Mouse (Mus musculus) retina, postnatal 7 days (tissue): ENCODE measurements around the gene Gramd1a.

Experiments used
- DNase-seq: peaks from one replicate; pipeline ENCODE4 v3.0.0-alpha.2; 2012; ENCODE audit warnings: low read depth, low spot score

Gramd1a gene

DNA sequence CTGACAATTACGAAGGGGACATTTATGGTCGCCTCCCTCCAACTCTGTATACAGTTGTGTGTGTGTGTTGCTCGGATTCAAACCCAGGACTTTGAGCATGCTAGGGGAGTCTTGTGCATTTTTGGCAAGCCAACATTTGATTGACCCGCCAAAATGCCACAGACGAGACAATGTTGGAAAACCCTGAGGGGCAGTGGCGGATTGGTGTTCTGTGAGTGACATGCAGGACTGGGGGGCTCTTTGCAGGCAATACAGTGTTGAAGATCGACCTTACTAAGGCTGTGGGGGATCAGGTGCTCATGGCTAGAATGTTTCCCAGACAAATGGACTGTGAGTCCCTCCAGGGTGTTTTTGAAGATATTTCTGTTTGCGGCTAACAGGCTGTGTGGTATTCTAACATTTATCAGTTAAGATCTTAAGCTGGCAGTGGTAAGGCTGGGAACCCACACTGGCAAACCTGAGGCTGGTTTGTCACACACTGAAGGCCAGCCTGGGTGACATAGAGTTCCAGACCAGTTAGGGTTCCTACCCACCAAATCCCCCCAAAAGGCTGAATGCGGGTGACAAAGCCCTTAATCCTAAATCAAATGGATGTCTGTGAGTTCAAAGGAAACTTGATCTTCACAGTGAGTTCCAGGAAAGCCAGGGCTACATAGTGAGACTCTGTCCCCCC, 58.7 kb downstream of the Gramd1a start:
- DNase-seq = no peak

DNA sequence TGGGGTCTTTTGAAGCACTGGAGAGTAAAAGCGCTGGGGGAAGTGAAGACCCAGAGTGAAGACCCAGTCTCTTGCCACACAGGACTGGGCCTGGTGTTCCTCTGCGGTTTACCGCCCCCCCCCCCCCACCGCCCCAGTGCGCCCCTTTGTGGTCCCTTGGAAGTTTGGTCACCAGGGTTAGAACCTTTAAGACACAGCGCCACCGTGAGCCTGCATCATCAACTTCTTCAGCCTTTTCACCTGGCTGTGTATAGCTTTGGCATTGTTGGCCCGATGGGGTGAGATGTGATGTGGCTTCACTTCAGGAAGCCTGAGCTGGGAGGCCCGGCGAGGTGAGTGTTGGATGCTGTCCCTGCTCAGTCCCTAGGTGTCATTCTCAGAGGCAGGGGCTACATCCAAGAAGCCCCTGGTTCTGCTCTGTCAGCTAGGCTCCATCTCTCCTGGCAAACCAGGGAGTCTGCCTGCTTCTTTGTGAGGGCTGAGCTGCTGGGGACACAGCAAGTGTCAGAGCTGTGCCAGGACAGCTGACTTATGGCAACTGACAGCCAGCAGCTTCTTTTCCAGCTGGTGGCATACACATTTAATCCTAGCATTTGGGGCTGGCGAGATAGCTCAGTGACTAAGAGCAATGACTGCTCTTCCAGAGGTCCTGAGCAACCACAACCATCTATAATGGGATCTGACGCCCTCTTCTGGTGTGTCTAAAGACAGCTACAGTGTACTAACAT, 60.8 kb downstream of the Gramd1a start:
- DNase-seq = no peak

DNA sequence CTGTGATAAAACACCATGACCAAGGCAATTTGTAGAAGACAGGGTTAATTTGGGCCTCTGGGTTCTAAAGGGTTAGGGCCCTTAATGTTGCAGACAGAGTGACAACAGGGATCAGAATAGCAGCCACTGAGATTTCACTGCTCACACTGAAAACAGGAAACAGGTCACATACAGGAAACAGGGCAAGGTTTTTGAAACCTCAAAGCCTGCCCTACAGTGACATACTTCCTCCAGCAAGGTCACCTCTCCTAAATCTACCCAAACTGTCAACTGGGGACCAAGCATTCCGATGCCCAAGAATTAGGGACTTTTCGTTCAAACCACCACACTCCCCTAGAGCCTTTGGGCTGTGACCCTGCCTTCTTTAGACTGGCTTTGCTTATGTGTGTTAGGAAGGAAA, 66.0 kb downstream of the Gramd1a start:
- DNase-seq = no peak

DNA sequence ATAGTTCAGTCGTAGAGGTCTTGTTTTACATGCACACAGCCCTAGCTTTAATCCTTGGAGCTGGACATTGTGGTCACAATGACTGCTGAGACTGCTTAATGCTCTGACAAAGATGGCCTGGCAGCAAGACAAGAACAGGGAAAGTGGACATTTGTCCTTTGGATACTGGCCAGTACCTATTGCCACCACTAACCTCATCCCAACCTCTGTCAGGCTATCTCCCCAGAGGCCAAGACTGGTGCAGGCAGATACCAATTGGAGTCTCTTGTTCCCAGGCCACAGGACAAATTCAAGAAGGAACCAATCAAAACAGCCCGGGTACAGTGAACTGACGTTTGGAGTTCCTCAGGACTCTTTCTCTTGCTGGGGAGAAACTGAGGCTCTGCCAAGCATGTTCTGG, 67.5 kb downstream of the Gramd1a start:
- no peak for DNase-seq

DNA sequence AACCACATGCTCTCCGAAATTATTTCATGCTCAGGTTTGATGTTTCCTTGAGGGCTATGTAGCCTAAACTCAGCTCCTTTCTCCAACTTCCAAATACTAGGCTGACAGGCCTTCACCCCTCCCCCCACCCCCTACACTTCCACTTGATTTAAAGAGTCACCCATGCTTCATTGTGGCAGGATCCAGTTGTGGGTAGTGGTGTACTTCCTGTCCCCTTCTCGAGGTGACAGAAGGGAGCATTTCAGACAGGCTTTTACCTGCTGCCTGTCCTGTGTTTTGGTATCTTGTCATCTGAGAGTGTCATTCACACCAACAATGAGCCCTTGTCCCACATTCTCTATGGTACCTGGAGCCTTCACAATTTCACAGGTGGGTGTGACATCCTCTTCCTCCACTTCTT, 68.4 kb downstream of the Gramd1a start:
- DNase-seq = no peak

DNA sequence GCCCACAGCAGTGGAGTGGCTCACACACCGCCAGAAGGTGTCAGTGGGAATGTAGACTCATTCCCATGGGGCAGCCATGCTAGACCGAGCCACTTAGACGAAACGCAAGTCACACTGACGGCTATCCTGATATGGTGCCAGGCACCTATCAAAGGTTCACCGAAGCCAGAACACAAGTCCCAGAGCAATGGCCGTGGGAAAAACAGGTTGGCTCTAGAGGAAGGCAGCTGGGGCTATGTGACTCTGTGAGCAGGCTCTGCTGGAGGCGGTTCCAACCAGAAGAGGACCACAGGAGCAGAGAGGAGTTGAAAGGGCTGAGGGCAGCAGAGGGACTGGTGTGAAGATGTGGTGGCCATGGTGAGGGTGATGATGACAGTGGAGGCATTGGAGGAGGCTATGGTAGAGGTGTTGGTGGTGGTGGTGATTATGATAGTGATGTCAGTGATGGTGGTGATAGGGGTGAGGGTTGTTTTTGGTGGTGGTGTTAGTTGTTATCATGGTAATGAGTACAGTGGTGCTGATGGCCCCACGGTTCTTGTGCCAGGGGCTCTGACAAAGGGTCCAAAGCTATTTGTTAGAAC, 69.4 kb downstream of the Gramd1a start:
- no peak for DNase-seq

DNA sequence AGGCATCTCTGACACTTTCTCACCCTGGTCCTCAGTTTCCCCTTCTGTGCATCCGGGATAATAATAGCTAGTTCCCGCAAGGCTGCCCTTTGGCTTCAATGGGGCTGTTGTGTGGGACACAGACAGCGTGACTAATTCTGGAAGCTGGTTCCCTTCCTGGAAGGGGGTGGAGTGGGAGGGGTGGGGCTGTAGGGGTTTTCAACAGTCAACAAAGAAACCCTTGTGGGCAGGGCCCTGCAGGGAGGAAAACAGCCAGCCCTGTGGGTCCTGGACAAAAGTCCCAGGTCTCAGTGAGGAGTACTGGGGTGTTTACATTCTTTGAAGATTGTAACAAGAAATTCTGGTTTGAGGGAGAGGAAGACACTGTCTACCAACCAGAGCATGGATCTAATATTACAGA, 70.5 kb downstream of the Gramd1a start:
- DNase-seq = no peak

DNA sequence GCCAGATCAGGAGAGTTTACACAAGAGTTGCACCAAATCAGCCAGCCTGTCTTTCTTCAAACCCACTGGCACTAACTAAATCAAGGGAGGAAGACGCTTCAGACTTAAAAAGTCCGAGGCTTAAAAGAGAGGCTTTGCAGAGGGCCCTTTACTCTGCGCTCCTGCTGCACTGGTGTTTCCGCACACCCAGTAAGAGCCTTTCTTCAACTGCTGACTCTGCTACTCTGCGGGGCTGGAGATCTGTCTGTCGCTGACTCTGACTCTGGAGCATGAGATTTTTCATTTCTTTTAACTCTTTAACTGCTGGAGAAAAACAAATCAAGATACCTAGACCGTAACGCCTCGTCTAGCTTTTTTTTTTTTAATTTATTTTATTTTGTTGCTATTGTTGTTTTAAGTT, 71.6 kb downstream of the Gramd1a start:
- no peak for DNase-seq

DNA sequence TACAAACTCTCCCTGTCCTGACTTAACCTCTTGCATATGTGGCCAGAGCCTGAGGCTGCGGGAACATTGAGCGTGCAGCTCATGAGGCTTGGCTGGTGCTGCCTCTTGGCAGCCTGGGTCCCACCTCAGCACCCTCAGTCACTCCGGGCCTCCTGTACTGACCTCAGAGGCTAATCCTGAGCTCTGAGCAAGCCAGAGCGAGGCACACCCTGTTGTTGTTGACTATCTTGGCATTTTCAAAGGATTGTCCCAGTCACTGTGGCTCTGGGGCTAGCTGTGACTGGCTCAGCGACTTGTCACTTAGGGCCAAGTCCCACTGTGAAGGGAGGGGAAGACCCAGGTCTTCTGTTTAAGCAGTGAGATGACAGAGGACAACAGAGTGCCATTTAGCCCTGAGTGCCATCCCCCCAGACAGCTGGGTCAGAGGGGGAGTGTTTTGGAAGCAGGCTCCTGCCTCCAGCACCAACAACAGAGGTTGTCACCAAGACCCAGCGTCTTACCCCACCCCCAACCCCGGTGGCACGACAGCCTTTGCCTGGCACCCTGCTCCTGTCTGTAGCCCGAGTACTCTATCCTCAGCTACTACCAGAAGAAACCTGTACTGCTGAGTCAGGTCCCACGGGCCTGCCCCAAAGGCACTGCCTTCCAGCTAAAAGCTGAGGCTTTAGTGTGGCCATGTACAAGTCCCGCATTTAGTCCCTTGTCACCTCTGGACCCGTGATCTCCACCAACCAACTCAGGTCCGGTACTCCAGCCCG, 72.7 kb downstream of the Gramd1a start:
- DNase-seq = no peak

DNA sequence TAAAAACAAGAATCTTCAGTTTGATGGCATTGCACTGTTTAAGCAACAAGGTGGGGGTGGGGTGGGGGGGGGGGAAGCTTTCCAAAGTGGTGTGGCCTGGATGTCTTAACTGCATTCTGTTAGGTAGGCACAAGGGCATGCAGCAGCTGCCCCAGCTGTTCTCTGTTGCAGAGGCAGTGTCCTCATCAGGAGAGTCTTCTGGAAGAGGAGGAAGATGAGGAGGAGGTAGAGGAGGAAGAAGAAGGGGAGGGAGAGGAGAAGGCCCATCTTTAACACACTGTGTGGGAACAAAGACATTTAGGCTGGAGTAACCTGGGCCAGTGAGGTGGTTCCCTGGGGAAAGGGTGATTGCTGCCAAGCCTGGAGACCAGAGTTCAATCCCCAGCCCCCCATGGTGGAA, 73.6 kb downstream of the Gramd1a start:
- no peak for DNase-seq

DNA sequence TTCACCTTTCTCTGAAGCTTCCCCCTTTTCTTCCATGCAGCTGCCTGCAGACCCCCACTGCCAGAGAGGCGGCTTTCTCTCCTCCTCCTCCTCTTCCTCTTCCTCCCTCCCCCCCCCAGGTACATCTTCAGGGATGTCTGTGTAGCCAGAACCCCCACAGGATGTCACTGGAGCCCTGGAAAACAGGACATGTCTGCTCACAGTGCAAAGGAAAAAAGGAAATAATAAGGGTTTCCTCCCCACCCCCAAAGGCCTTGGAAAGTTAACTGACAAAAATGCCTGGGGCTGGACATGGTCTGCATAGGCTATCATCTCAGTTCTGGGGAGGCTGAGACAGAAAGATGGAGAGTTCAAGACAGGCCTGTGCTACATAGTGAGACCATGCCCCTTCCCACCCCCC, 74.6 kb downstream of the Gramd1a start:
- DNase-seq = no peak

DNA sequence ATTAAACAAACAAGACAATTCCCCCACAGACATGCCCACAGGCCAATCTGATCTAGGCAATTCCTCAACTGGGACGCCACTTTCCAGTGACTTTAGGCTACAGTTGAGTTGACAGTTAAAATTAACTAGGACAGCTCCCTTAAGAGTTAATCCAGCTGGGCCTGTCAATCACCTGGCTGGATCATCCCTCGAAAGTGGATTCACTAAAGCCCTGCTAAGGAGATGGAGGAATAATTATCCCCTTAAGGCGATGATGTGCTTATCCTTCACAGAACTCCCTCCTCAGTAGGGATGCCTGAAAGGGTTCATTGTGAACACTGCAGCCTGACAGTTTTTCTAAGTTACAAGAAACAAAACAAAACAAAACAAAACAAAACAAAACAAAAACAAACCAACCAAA, 75.1 kb downstream of the Gramd1a start:
- peak; percentile 84 for DNase-seq
